Mouse (Mus musculus) adrenal gland, adult (tissue): ENCODE measurements around the gene Map4.

Source experiments
- DNase-seq, 2 experiments: peaks; one replicate each; pipeline ENCODE4 v3.0.0; 2022 to 2023; ENCODE audit warnings: low spot score in 1 of 2; ENCODE audit not compliant: inconsistent age in 2 of 2

Map4 gene

GRCm38 (mm10) chr9:109989084-109989483 is 57.8 kb downstream of the Map4 start:
- peak; percentile 50 to 87 for DNase-seq

GRCm38 (mm10) chr9:109997441-109997840 is 66.2 kb downstream of the Map4 start:
- DNase-seq, result no peak

- no peak for DNase-seq
Observed at GRCm38 (mm10) chr9:110001946-110002345, 70.7 kb downstream of the Map4 start.

- no peak for DNase-seq
Observed at GRCm38 (mm10) chr9:110002413-110002812, 71.2 kb downstream of the Map4 start.

- peak; percentile 13 to 43 for DNase-seq
Observed at GRCm38 (mm10) chr9:110019224-110019623, 88.0 kb downstream of the Map4 start.

- no peak for DNase-seq
Observed at GRCm38 (mm10) chr9:110020405-110020804, 89.1 kb downstream of the Map4 start.

GRCm38 (mm10) chr9:110021463-110021862 is 90.2 kb downstream of the Map4 start:
- DNase-seq, result no peak

- peak in 1 of 2 experiments; percentile 61 for DNase-seq
Observed at GRCm38 (mm10) chr9:110022151-110022550, 90.9 kb downstream of the Map4 start.

- DNase-seq, result no peak
Observed at GRCm38 (mm10) chr9:110035091-110035490, 103.8 kb downstream of the Map4 start.

- DNase-seq, result peak in 1 of 2 experiments; percentile 14
Observed at GRCm38 (mm10) chr9:110037895-110038294, 106.6 kb downstream of the Map4 start.

GRCm38 (mm10) chr9:110038485-110038884 is 107.2 kb downstream of the Map4 start:
- peak; percentile 47 to 82 for DNase-seq

GRCm38 (mm10) chr9:110044373-110044772 is 113.1 kb downstream of the Map4 start:
- DNase-seq, result no peak

- DNase-seq, result no peak
Observed at GRCm38 (mm10) chr9:110045763-110046377, 114.6 kb downstream of the Map4 start.

- DNase-seq, result no peak
Observed at GRCm38 (mm10) chr9:110047260-110047659, 116.0 kb downstream of the Map4 start.

- no peak for DNase-seq
Observed at GRCm38 (mm10) chr9:110047857-110048256, 116.6 kb downstream of the Map4 start.

- DNase-seq, result no peak
Observed at GRCm38 (mm10) chr9:110051184-110051583, 119.9 kb downstream of the Map4 start.

- no peak for DNase-seq
Observed at GRCm38 (mm10) chr9:110051869-110052661, 120.8 kb downstream of the Map4 start.

- peak in 1 of 2 experiments; percentile 33 for DNase-seq
Observed at GRCm38 (mm10) chr9:110052951-110053304, 121.7 kb downstream of the Map4 start.

- peak in 1 of 2 experiments; percentile 64 for DNase-seq
Observed at GRCm38 (mm10) chr9:110053305-110054079, 122.2 kb downstream of the Map4 start.

- no peak for DNase-seq
Observed at GRCm38 (mm10) chr9:110054080-110054421, 122.8 kb downstream of the Map4 start.

GRCm38 (mm10) chr9:110054781-110055180 is 123.5 kb downstream of the Map4 start:
- DNase-seq, result no peak

- DNase-seq, result no peak
Observed at GRCm38 (mm10) chr9:110057200-110057599, 125.9 kb downstream of the Map4 start.
